Comparison of ENCODE assay signal across 18 mouse cellular contexts in genomic region chr1:191402506-191402905, GRCm38 (mm10). TPM values are rescaled to one million over a fixed set of nuclear protein-coding genes. Genes with fewer than 3 reads are reported as not detected.
A peak's percentile ranks its signal among the peaks of the same experiment; 100 is the strongest.
DNase-seq lines count a peak whose midpoint lies in the region; ATAC-seq and TF ChIP-seq lines count a peak whose summit lies in the region.
"Had no signal": no experiment of that assay in that cellular context is flagged by ENCODE, and none has a peak within 500 bp of the region (broad histone marks: within the 10 kb centered on the region; RNA-seq: fewer than 3 reads in every experiment).

No protein-coding gene starts in this region.

- H3K27me3 ChIP-seq in heart, embryonic 10.5 days (ENCODE audit: insufficient read depth, poor library complexity, severe bottlenecking) = peaks cover 5% of the 10 kb centered on the region; the same call in 1 of the 2 replicates
- no peaks in the 10 kb centered on the region; the same call in 1 of the 2 replicates for H3K27me3 ChIP-seq in heart, embryonic 12.5 days (replicated peaks)
- H3K27me3 ChIP-seq in spleen, adult 2 months (ENCODE audit: control insufficient read depth, insufficient read depth, low read length) = no peaks in the 10 kb centered on the region
- H3K27me3 ChIP-seq in small intestine, adult 2 months (ENCODE audit: control insufficient read depth, insufficient read depth, low read length) = no peaks in the 10 kb centered on the region
- H3K27me3 ChIP-seq: heart, embryonic 15.5 days; liver, embryonic 13.5 days had no signal

- DNase-seq in heart, embryonic 10.5 days (ENCODE audit: low spot score) = no peak
- DNase-seq in spleen, adult 2 months (ENCODE audit: low read depth in 1 of 2, low spot score in 2 of 2) = no peak
- no peak for DNase-seq in spleen, postnatal 36 days (ENCODE audit: low spot score in 2 of 2)
- DNase-seq in neural tube, embryonic 10.5 days (ENCODE audit: extremely low spot score, low spot score) = no peak
- DNase-seq: adrenal gland, postnatal 25 days; B cell, adult 2 months; cerebellum, adult 9-10 months; gastrocnemius, postnatal 14 days; liver, embryonic 13.5 days; lung, postnatal 10 days; right cerebral cortex, postnatal 14 days had no signal

- TF ChIP-seq POLR2A in spleen, adult 2 months (IDR thresholded peaks at IDR 0.05; ENCODE audit: low read depth, low read length) = no peak
- TF ChIP-seq POLR2A in small intestine, adult 2 months (IDR thresholded peaks at IDR 0.05; ENCODE audit: low read depth, low read length) = no peak

- peak overlapping the region; percentile 42 for H3K27ac ChIP-seq in heart, embryonic 10.5 days
- no peak overlapping the region for H3K27ac ChIP-seq in heart, embryonic 12.5 days (ENCODE audit: poor library complexity, severe bottlenecking)
- H3K27ac ChIP-seq in spleen, adult 2 months (ENCODE audit: insufficient read depth, low read length) = peak overlapping the region; percentile 24
- peak overlapping the region; percentile 23; the same call in 1 of the 2 replicates for H3K27ac ChIP-seq in small intestine, adult 2 months (ENCODE audit: insufficient read depth, low read depth, low read length)
- H3K27ac ChIP-seq: forebrain, embryonic 10.5 days; heart, embryonic 15.5 days; hindbrain, embryonic 10.5 days; liver, embryonic 13.5 days; neural tube, embryonic 13.5 days had no signal

- no peak for ATAC-seq in heart, embryonic 12.5 days (ENCODE audit: insufficient number of reproducible peaks, low FRiP score)
- ATAC-seq in erythroid progenitor cell, adult 5-6 weeks (replicated peaks; ENCODE audit: low FRiP score, poor library complexity, severe bottlenecking) = no peak

- no peak overlapping the region for H3K4me3 ChIP-seq in heart, embryonic 10.5 days
- no peak overlapping the region for H3K4me3 ChIP-seq in heart, embryonic 12.5 days
- H3K4me3 ChIP-seq in spleen, adult 2 months (ENCODE audit: extremely low read depth, insufficient read depth, insufficient read length) = no peak overlapping the region
- H3K4me3 ChIP-seq in small intestine, adult 2 months (ENCODE audit: low read depth, low read length) = no peak overlapping the region
- H3K4me3 ChIP-seq: forebrain, embryonic 10.5 days; heart, embryonic 15.5 days; hindbrain, embryonic 10.5 days; liver, embryonic 13.5 days; neural tube, embryonic 13.5 days had no signal

- no peaks in the 10 kb centered on the region for H3K9me3 ChIP-seq in heart, embryonic 10.5 days
- no peaks in the 10 kb centered on the region for H3K9me3 ChIP-seq in heart, embryonic 12.5 days (replicated peaks)
- H3K9me3 ChIP-seq: forebrain, embryonic 10.5 days; heart, embryonic 15.5 days; hindbrain, embryonic 10.5 days; liver, embryonic 13.5 days; neural tube, embryonic 13.5 days had no signal

- H3K4me2 ChIP-seq in heart, embryonic 12.5 days = no peak overlapping the region
- H3K4me2 ChIP-seq: heart, embryonic 15.5 days; liver, embryonic 13.5 days; neural tube, embryonic 13.5 days had no signal

- H3K9ac ChIP-seq in heart, embryonic 12.5 days = no peak overlapping the region
- H3K9ac ChIP-seq: heart, embryonic 15.5 days; liver, embryonic 13.5 days; neural tube, embryonic 13.5 days had no signal

- WGBS in heart, embryonic 10.5 days = 10% methylated on average over 7 of the region's 7 CpGs
- 15% methylated on average over 7 of the region's 7 CpGs for WGBS in heart, embryonic 12.5 days
- 24% methylated on average over 7 of the region's 7 CpGs for WGBS in spleen, adult 2 months
- 60% methylated on average over 7 of the region's 7 CpGs for WGBS in small intestine, adult 2 months

- H3K4me1 ChIP-seq in heart, embryonic 10.5 days = peaks cover 41% of the 10 kb centered on the region
- peaks cover 37% of the 10 kb centered on the region for H3K4me1 ChIP-seq in heart, embryonic 12.5 days (replicated peaks)
- H3K4me1 ChIP-seq in spleen, adult 2 months (ENCODE audit: control insufficient read depth, insufficient read depth, insufficient read length) = peaks cover 3% of the 10 kb centered on the region
- H3K4me1 ChIP-seq in small intestine, adult 2 months (ENCODE audit: control insufficient read depth, insufficient read depth, insufficient read length, low read length) = peaks cover 18% of the 10 kb centered on the region; the same call in 1 of the 2 replicates

- TF ChIP-seq CTCF in spleen, adult 2 months (IDR thresholded peaks at IDR 0.05; ENCODE audit: extremely low read depth, insufficient read depth, insufficient read length, insufficient replicate concordance) = no peak
- no peak for TF ChIP-seq CTCF in small intestine, adult 2 months (IDR thresholded peaks at IDR 0.05; ENCODE audit: extremely low read depth, insufficient read length, insufficient replicate concordance, low read depth, low read length)

- H3K36me3 ChIP-seq in heart, embryonic 10.5 days = no peaks in the 10 kb centered on the region
- no peaks in the 10 kb centered on the region for H3K36me3 ChIP-seq in heart, embryonic 12.5 days
- no peaks in the 10 kb centered on the region for H3K36me3 ChIP-seq in spleen, adult 2 months (ENCODE audit: control insufficient read depth, insufficient read depth, low read length)
- H3K36me3 ChIP-seq in small intestine, adult 2 months (ENCODE audit: control insufficient read depth, insufficient read depth, low read length) = no peaks in the 10 kb centered on the region
- H3K36me3 ChIP-seq: forebrain, embryonic 10.5 days; heart, embryonic 15.5 days; hindbrain, embryonic 10.5 days; liver, embryonic 13.5 days; neural tube, embryonic 13.5 days had no signal

RNA-seq across cellular contexts. Expression of gene Ppp2r5a, which starts 0.6 kb away (rescaled TPM):
- polyA plus RNA-seq in heart, embryonic 10.5 days (2016; fragmentation: Nextera tagmentation; extraction: Ambion mirVana) = 21.8 and 27.6 TPM in 2 replicates
- 43.0 and 45.6 TPM in 2 replicates for polyA plus RNA-seq in heart, embryonic 12.5 days (2016; fragmentation: Nextera tagmentation; extraction: Ambion mirVana)
- polyA plus RNA-seq in spleen, adult 2 months (2012; rRNA removed) = 49.2 and 65.2 TPM in 2 replicates
- 18.5 and 46.6 TPM in 2 replicates for polyA plus RNA-seq in small intestine, adult 2 months (2012; rRNA removed)
- total RNA-seq in erythroid progenitor cell, adult 5-6 weeks (2015; ENCODE audit: low replicate concordance) = 59.1 and 84.3 TPM in 2 replicates
- 60.7 and 94.6 TPM in 2 replicates for total RNA-seq in erythroid progenitor cell, adult 5-6 weeks (2017; ENCODE audit: low replicate concordance)
